Mouse (Mus musculus): ENCODE data around the gene Gm17581. TPM values are rescaled to one million over a fixed set of nuclear protein-coding genes. Genes with fewer than 3 reads are reported as not detected.
"Not testable (repeated sequence)": the region's sequence is repeated elsewhere in the genome, so short reads cannot be mapped to it uniquely, and the experiment has no call there.

The Gm17581 gene
- not detected for total RNA-seq (2022)

- DNase-seq (ENCODE audit: low spot score in 2 of 2): not testable (repeated sequence)
These were observed at the start of gene Gm17581 for GRCm38 (mm10) chr2:155735766-155736165. Gm17581 (minus strand) TSS chr2:155735866.

GRCm38 (mm10) chr2:155784534-155784933 lies 48.9 kb upstream of the Gm17581 start:
- DNase-seq (ENCODE audit: low spot score in 2 of 2): no peak

- no peak for DNase-seq (ENCODE audit: low spot score in 2 of 2)
These were observed 43.8 kb upstream of the Gm17581 start for GRCm38 (mm10) chr2:155779506-155779905.

- DNase-seq (ENCODE audit: low spot score in 2 of 2): no peak
These were observed 43.4 kb upstream of the Gm17581 start for GRCm38 (mm10) chr2:155779066-155779465.

GRCm38 (mm10) chr2:155778004-155778403 lies 42.3 kb upstream of the Gm17581 start:
- no peak for DNase-seq (ENCODE audit: low spot score in 2 of 2)

GRCm38 (mm10) chr2:155777688-155777985 lies 42.0 kb upstream of the Gm17581 start:
- no peak for DNase-seq (ENCODE audit: low spot score in 2 of 2)

- DNase-seq (ENCODE audit: low spot score in 2 of 2): no peak
These were observed 41.4 kb upstream of the Gm17581 start for GRCm38 (mm10) chr2:155776824-155777687.

GRCm38 (mm10) chr2:155775685-155776263 lies 40.1 kb upstream of the Gm17581 start:
- DNase-seq (ENCODE audit: low spot score in 2 of 2): peak in 1 of 2 experiments; percentile 40

- no peak for DNase-seq (ENCODE audit: low spot score in 2 of 2)
These were observed 39.4 kb upstream of the Gm17581 start, which contains the start of gene Mmp24 for GRCm38 (mm10) chr2:155774927-155775684. Mmp24 (plus strand) TSS chr2:155775342.

GRCm38 (mm10) chr2:155774261-155774926 lies 38.7 kb upstream of the Gm17581 start:
- no peak for DNase-seq (ENCODE audit: low spot score in 2 of 2)

GRCm38 (mm10) chr2:155773664-155774063 lies 38.0 kb upstream of the Gm17581 start:
- DNase-seq (ENCODE audit: low spot score in 2 of 2): no peak

- DNase-seq (ENCODE audit: low spot score in 2 of 2): peak in 1 of 2 experiments; percentile 58
These were observed 29.2 kb upstream of the Gm17581 start for GRCm38 (mm10) chr2:155764679-155765418.

- no peak for DNase-seq (ENCODE audit: low spot score in 2 of 2)
These were observed 21.3 kb upstream of the Gm17581 start for GRCm38 (mm10) chr2:155756855-155757566.

GRCm38 (mm10) chr2:155755746-155756145 lies 20.1 kb upstream of the Gm17581 start:
- no peak for DNase-seq (ENCODE audit: low spot score in 2 of 2)

- no peak for DNase-seq (ENCODE audit: low spot score in 2 of 2)
These were observed 15.5 kb upstream of the Gm17581 start, which contains the start of gene Procr for GRCm38 (mm10) chr2:155751014-155751786. Procr (plus strand) TSS chr2:155751117.

GRCm38 (mm10) chr2:155749394-155749793 lies 13.7 kb upstream of the Gm17581 start:
- DNase-seq (ENCODE audit: low spot score in 2 of 2): no peak

- DNase-seq (ENCODE audit: low spot score in 2 of 2): no peak
These were observed 9.8 kb upstream of the Gm17581 start for GRCm38 (mm10) chr2:155745487-155745886.

- DNase-seq (ENCODE audit: low spot score in 2 of 2): no peak
These were observed 7.7 kb upstream of the Gm17581 start for GRCm38 (mm10) chr2:155743351-155743750.

GRCm38 (mm10) chr2:155742931-155743337 lies 7.3 kb upstream of the Gm17581 start:
- DNase-seq (ENCODE audit: low spot score in 2 of 2): no peak

Data from layer of hippocampus, adult 8-10 months (tissue).